Mouse (Mus musculus): ENCODE data around the gene Snrpf. TPM values are rescaled to one million over a fixed set of nuclear protein-coding genes. Genes with fewer than 3 reads are reported as not detected.
"Not testable (repeated sequence)": the region's sequence is repeated elsewhere in the genome, so short reads cannot be mapped to it uniquely, and the experiment has no call there.

Gene Snrpf
- total RNA-seq, 2 experiments from 2014 or later: 7.7 to 13.1 TPM

GRCm38 (mm10) chr10:93577271-93577886 is 12.1 kb downstream of the Snrpf start:
- DNase-seq (ENCODE audit: low spot score in 2 of 2): peak; percentile 73 to 80

GRCm38 (mm10) chr10:93575960-93576359 is 13.5 kb downstream of the Snrpf start:
- no peak for DNase-seq (ENCODE audit: low spot score in 2 of 2)

- no peak for DNase-seq (ENCODE audit: low spot score in 2 of 2)
Measured at GRCm38 (mm10) chr10:93574966-93575365, 14.5 kb downstream of the Snrpf start.

GRCm38 (mm10) chr10:93572209-93572608 is 17.3 kb downstream of the Snrpf start:
- no peak for DNase-seq (ENCODE audit: low spot score in 2 of 2)

GRCm38 (mm10) chr10:93568671-93569070 is 20.8 kb downstream of the Snrpf start:
- DNase-seq (ENCODE audit: low spot score in 2 of 2): no peak

GRCm38 (mm10) chr10:93567841-93568566 is 21.5 kb downstream of the Snrpf start:
- DNase-seq (ENCODE audit: low spot score in 2 of 2): no peak

- no peak for DNase-seq (ENCODE audit: low spot score in 2 of 2)
Measured at GRCm38 (mm10) chr10:93567066-93567465, 22.4 kb downstream of the Snrpf start.

GRCm38 (mm10) chr10:93564518-93565090 is 24.9 kb downstream of the Snrpf start:
- no peak for DNase-seq (ENCODE audit: low spot score in 2 of 2)

- DNase-seq (ENCODE audit: low spot score in 2 of 2): no peak
Measured at GRCm38 (mm10) chr10:93559786-93560185, 29.7 kb downstream of the Snrpf start.

GRCm38 (mm10) chr10:93557971-93558370 is 31.5 kb downstream of the Snrpf start:
- DNase-seq (ENCODE audit: low spot score in 2 of 2): not testable (repeated sequence)

- no peak for DNase-seq (ENCODE audit: low spot score in 2 of 2)
Measured at GRCm38 (mm10) chr10:93552596-93552995, 36.9 kb downstream of the Snrpf start.

- DNase-seq (ENCODE audit: low spot score in 2 of 2): no peak
Measured at GRCm38 (mm10) chr10:93549821-93550220, 39.7 kb downstream of the Snrpf start.

GRCm38 (mm10) chr10:93548991-93549390 is 40.5 kb downstream of the Snrpf start:
- DNase-seq (ENCODE audit: low spot score in 2 of 2): peak; percentile 76 to 83

GRCm38 (mm10) chr10:93547741-93548270 is 41.7 kb downstream of the Snrpf start:
- DNase-seq (ENCODE audit: low spot score in 2 of 2): no peak

- DNase-seq (ENCODE audit: low spot score in 2 of 2): no peak
Measured at GRCm38 (mm10) chr10:93544172-93544571, 45.3 kb downstream of the Snrpf start.

GRCm38 (mm10) chr10:93543176-93543575 is 46.3 kb downstream of the Snrpf start:
- DNase-seq (ENCODE audit: low spot score in 2 of 2): no peak

- DNase-seq (ENCODE audit: low spot score in 2 of 2): no peak
Measured at GRCm38 (mm10) chr10:93542356-93542755, 47.1 kb downstream of the Snrpf start.

GRCm38 (mm10) chr10:93541585-93541984 is 47.9 kb downstream of the Snrpf start:
- DNase-seq (ENCODE audit: low spot score in 2 of 2): no peak

GRCm38 (mm10) chr10:93540431-93541210 is 48.9 kb downstream of the Snrpf start, which contains the start of gene Ccdc38:
Gene Ccdc38, plus strand, starts transcription at chr10:93540632.
- DNase-seq (ENCODE audit: low spot score in 2 of 2): no peak

- peak; percentile 60 to 65 for DNase-seq (ENCODE audit: low spot score in 2 of 2)
Measured at GRCm38 (mm10) chr10:93539775-93540430, 49.6 kb downstream of the Snrpf start, which contains the start of gene Amdhd1. Gene Amdhd1, minus strand, starts transcription at chr10:93540033.

- no peak for DNase-seq (ENCODE audit: low spot score in 2 of 2)
Measured at GRCm38 (mm10) chr10:93538818-93539217, 50.7 kb downstream of the Snrpf start.

Data from left cerebral cortex, adult 18-20 months (tissue).